Comparison of ENCODE assay signal across 17 mouse cellular contexts in genomic region chr1:190904714-190905113, GRCm38 (mm10).
"Had no signal": no experiment of that assay in that cellular context is flagged by ENCODE, and none has a peak within 500 bp of the region (broad histone marks: within the 10 kb centered on the region; RNA-seq: fewer than 3 reads in every experiment).

No protein-coding gene starts in this region.

- H3K4me3 ChIP-seq: limb, embryonic 12.5 days; limb, embryonic 15.5 days; liver, embryonic 12.5 days; liver, embryonic 15.5 days; midbrain, embryonic 15.5 days had no signal

- H3K4me2 ChIP-seq: limb, embryonic 12.5 days; limb, embryonic 15.5 days; liver, embryonic 12.5 days; liver, embryonic 15.5 days; midbrain, embryonic 11.5 days; midbrain, embryonic 15.5 days had no signal

- ATAC-seq: hindbrain, embryonic 16.5 days; liver, embryonic 12.5 days; midbrain, embryonic 15.5 days had no signal

- H3K27ac ChIP-seq: limb, embryonic 12.5 days; limb, embryonic 15.5 days; liver, embryonic 12.5 days; liver, embryonic 15.5 days; midbrain, embryonic 15.5 days had no signal

- H3K4me1 ChIP-seq: liver, embryonic 12.5 days; liver, embryonic 15.5 days had no signal

- H3K27me3 ChIP-seq: limb, embryonic 12.5 days; limb, embryonic 15.5 days; liver, embryonic 12.5 days; liver, embryonic 15.5 days; midbrain, embryonic 15.5 days had no signal

- DNase-seq: kidney, adult 11 months; kidney, adult 8-10 months; kidney, postnatal 14 days; kidney, postnatal 4 days; left cerebral cortex, postnatal 4 days; right cerebral cortex, adult 18-20 months; right cerebral cortex, postnatal 14 days; right cerebral cortex, postnatal 4 days; thymus, adult 18-20 months; thymus, postnatal 36 days had no signal

- H3K9me3 ChIP-seq: limb, embryonic 12.5 days; limb, embryonic 15.5 days; liver, embryonic 12.5 days; liver, embryonic 15.5 days; midbrain, embryonic 15.5 days had no signal

- H3K9ac ChIP-seq: limb, embryonic 12.5 days; limb, embryonic 15.5 days; liver, embryonic 12.5 days; liver, embryonic 15.5 days; midbrain, embryonic 15.5 days had no signal
